Mouse (Mus musculus) liver, embryonic 14.5 days (tissue): Measurements from ENCODE around the gene Hoxa3. TPM values are rescaled to one million over a fixed set of nuclear protein-coding genes. Genes with fewer than 3 reads are reported as not detected.

Source experiments
- ATAC-seq: fragments of 200-750 bp; cut with Nextera tagmentation; 2 replicates; pipeline ENCODE4 v1.8.0; 2017; ENCODE audit warnings: moderate number of reproducible peaks, mild to moderate bottlenecking, moderate library complexity; ENCODE audit not compliant: insufficient read depth
- DNase-seq, 3 experiments: peaks; one replicate each; pipeline ENCODE4 v3.0.0-alpha.2; 2012 to 2013; ENCODE audit warnings: low read depth in 3 of 3, low spot score in 3 of 3
- H3K27ac ChIP-seq: fragments of 300-500 bp; sonication (generic); 2 replicates; pipeline ENCODE4 v1.5.1; 2014; ENCODE audit warnings: moderate library complexity, mild to moderate bottlenecking, control low read depth, inconsistent platforms
- H3K27me3 ChIP-seq: fragments of 300-500 bp; sonication (generic); 2 replicates; pipeline ENCODE4 v1.6.1; 2014; ENCODE audit warnings: mild to moderate bottlenecking, low read length, moderate library complexity; ENCODE audit not compliant: control insufficient read depth, insufficient read depth
- H3K36me3 ChIP-seq: fragments of 300-500 bp; sonication (generic); replicated peaks from 2 replicates; pipeline ENCODE4 v1.6.1; 2014; ENCODE audit warnings: low read depth; ENCODE audit not compliant: control insufficient read depth, insufficient read depth
- H3K4me1 ChIP-seq, 2 experiments: fragments of 200-500 bp in 1 of 2; fragments of 300-500 bp in 1 of 2; sonication (generic) in 1 of 2; replicated peaks; 2 replicates each; pipeline ENCODE4 v1.6.1; 2012 to 2014; ENCODE audit warnings: antibody characterized with exemption in 1 of 2, inconsistent platforms in 1 of 2, low read length in 1 of 2; ENCODE audit not compliant: control insufficient read depth in 2 of 2, insufficient read depth in 2 of 2
- H3K4me2 ChIP-seq: fragments of 300-500 bp; sonication (generic); 2 replicates; pipeline ENCODE4 v1.6.1; 2014; ENCODE audit warnings: low read depth, mild to moderate bottlenecking, control low read depth, moderate library complexity
- H3K4me3 ChIP-seq, 2 experiments: fragments of 200-500 bp in 1 of 2; fragments of 300-500 bp in 1 of 2; sonication (generic) in 1 of 2; 2 replicates each; pipeline ENCODE4 v1.5.1; 2012 to 2014; ENCODE audit warnings: low read depth in 2 of 2, low read length in 2 of 2, mild to moderate bottlenecking in 2 of 2, control low read depth in 1 of 2, inconsistent platforms in 1 of 2, moderate library complexity in 1 of 2; ENCODE audit not compliant: insufficient read depth in 1 of 2
- H3K9ac ChIP-seq: fragments of 300-500 bp; sonication (generic); replicated peaks from 2 replicates; pipeline ENCODE4 v1.6.1; 2014; ENCODE audit warnings: mild to moderate bottlenecking, control low read depth, moderate library complexity
- H3K9me3 ChIP-seq: fragments of 300-500 bp; sonication (generic); 2 replicates; pipeline ENCODE4 v1.6.1; 2016; ENCODE audit warnings: low read length, mixed read lengths; ENCODE audit not compliant: control insufficient read depth
- CTCF ChIP-seq: IDR thresholded peaks from 2 replicates; pipeline ENCODE4 v1.5.1; 2016; ENCODE audit warnings: antibody characterized with exemption, low read depth, control low read depth
- EP300 ChIP-seq: IDR thresholded peaks from 2 replicates; pipeline ENCODE4 v1.6.1; 2016; ENCODE audit warnings: antibody characterized with exemption, low read depth
- WGBS: fragments of 180-500 bp; shearing (Covaris S2); extraction: QIAGEN DNeasy Blood & Tissue Kit; methylation state at CpG from one replicate; pipeline ENCODE4 v1.1.7; 2014; ENCODE audit not compliant: insufficient replicate concordance; 5-methylcytosine and 5-hydroxymethylcytosine counted together
- polyA plus RNA-seq, 2 experiments: library from polyadenylated mRNA; depleted of rRNA in 1 of 2; stranded (reverse) in 1 of 2; unstranded in 1 of 2; fragments of >200 nt; fragmentation: Nextera tagmentation in 1 of 2; extraction: Ambion mirVana in 1 of 2; gene quantifications; 2 replicates each; pipeline versions ENCODE4 v1.2.1 to v1.2.3; 2012 to 2014

Hoxa3 gene
- polyA plus RNA-seq, 2 experiments, result 0.13 to 0.37 TPM

DNA sequence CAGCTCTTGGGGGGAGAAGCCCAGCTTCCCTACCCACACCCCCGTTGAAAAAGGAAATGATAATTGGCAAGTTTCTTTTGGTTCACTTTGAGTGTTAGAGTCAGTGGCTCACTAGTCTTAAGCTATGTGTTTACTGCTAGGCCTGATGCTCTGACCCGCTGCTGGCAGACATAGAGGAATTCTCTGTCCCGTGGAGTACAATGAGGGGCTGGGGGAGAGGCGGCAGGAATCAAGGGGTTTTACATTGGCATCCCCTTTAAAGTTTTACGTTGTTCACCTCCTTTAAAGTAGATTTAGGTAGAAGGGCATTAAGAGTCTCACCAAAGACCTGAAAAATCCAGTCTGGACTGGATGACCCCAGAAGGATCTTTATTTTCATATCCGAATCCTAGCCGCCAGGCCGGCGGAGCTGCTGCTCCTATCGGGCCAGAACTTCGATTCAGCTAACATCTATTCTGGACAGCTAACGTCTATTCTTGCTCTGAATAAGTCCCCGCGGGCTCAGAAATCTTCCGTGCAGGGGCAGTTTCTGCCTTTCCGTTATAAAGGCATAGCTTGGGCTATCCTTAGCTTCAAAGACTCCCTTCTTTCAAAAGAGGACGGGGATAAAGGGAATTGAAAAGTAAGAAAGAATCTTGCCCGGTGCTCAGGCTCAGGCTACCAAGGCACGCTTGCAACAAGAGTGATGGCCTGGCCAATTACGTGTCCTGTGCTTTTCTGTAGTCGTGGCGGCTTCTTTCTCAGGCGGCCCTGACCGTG is 39.1 kb upstream of the Hoxa3 start:
- DNase-seq, result no peak
- no peaks in the 10 kb centered on the region for H3K4me1 ChIP-seq

DNA sequence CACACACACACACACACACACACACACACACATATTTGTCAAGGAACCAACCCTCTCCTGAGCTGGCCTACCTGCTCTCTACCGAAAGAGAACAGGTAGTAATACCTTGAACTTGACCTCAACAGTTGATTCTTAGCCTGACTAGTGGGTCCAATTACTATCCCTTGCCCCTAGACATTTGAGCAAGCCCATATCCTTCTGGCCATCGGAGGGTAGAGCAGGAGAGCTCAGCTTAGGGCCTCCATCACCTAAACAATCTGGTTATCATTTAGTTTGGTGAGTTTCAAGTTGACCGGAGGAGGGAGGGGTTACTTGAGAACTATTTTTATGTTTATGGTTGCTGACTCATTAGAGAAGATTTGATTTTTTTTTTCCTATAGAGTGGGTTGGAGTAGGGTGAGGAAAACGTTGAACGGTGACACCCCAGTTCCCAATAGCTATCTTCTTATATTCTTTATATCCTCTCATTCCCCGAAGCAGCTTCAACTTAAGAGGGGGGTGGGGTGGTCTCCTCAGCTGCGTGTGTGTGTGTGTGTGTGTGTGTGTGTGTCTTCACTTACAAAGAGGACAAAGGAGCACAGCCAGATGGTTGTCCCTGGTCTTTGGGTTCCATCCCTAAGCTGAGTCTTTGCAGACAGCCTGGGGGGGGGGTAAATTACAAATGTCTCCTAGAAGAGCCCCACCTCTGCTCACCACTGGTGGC is 38.2 kb upstream of the Hoxa3 start:
- ATAC-seq, result no peak
- no peak for DNase-seq
- no peak overlapping the region for H3K9ac ChIP-seq
- peaks cover 93% of the 10 kb centered on the region for H3K27me3 ChIP-seq
- H3K9me3 ChIP-seq, result no peaks in the 10 kb centered on the region
- H3K4me1 ChIP-seq, result no peaks in the 10 kb centered on the region
- no peak overlapping the region for H3K4me3 ChIP-seq
- TF ChIP-seq CTCF (no peak), EP300 (no peak)
- no peak overlapping the region for H3K27ac ChIP-seq
- 7% methylated on average over 7 of the region's 7 CpGs for WGBS
- H3K36me3 ChIP-seq, result no peaks in the 10 kb centered on the region
- H3K4me2 ChIP-seq, result no peak overlapping the region

More for the DNA sequence above, 39.1 kb upstream of the Hoxa3 start:
- ATAC-seq, result no peak
- Histone ChIP-seq H3K36me3 (no peaks in the 10 kb centered on the region), H3K4me2 (no peak overlapping the region), H3K27me3 (peaks cover 92% of the 10 kb centered on the region), H3K4me3 (no peak overlapping the region), H3K9me3 (no peaks in the 10 kb centered on the region), H3K27ac (no peak overlapping the region), H3K9ac (no peak overlapping the region)
- 2% methylated on average over 24 of the region's 24 CpGs for WGBS
- TF ChIP-seq CTCF (no peak), EP300 (no peak)

GRCm38 (mm10) chr6:52249826-52250225 is 36.7 kb upstream of the Hoxa3 start:
- DNase-seq, result no peak
- Histone ChIP-seq H3K4me3 (no peak overlapping the region), H3K4me1 (no peaks in the 10 kb centered on the region), H3K9me3 (no peaks in the 10 kb centered on the region), H3K27ac (no peak overlapping the region), H3K27me3 (peaks cover 95% of the 10 kb centered on the region), H3K9ac (no peak overlapping the region), H3K36me3 (no peaks in the 10 kb centered on the region), H3K4me2 (no peak overlapping the region)
- no peak for ATAC-seq
- WGBS, result 0% methylated on average over 4 of the region's 4 CpGs
- TF ChIP-seq EP300 (no peak), CTCF (no peak)

GRCm38 (mm10) chr6:52249415-52249738 is 36.2 kb upstream of the Hoxa3 start:
- under 1% methylated on average over 16 of the region's 16 CpGs for WGBS
- no peak for ATAC-seq
- no peak overlapping the region for H3K9ac ChIP-seq

DNA sequence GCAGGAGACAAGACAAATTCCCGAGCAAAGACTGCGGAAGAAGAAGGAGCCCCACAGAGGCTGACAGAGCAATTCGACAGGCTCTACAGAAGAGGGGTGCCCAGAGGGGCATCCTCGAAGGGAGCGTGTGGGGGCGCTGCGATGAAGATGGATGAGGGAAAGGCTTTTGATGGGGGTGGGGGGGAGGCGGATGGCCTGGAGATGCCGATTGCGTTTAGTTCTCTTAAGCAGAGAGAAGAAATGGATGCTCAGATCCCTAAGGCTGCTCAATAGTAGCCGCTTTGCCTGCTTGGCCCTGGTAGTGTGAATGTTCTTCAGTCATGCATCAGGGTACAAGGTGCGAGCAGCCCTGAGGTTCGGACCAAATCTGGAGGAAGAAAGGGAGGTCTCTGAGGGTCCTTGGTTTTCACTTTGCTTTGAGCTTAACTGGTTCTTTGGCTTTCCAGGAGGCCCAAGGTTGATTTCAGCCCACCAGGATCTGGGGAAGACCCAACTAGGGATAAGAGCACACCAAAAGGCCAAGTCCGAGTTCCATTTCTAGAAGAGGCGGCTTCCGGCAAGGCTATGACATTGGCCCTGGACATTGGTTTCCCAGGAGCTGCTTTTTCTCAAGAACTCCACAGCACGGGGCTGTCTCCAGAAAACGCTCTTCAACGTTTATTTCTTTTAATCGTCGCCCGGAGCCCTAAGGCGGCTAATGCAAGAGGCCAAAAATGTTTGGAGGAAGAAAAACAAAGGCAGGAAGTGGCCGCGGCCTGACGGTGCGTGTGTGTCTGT is 35.7 kb upstream of the Hoxa3 start:
- no peaks in the 10 kb centered on the region for H3K4me1 ChIP-seq
- H3K27me3 ChIP-seq, result peaks cover 98% of the 10 kb centered on the region
- 1% methylated on average over 27 of the region's 27 CpGs for WGBS
- no peak for TF ChIP-seq EP300
- TF ChIP-seq CTCF, result no peak
- no peak overlapping the region for H3K4me3 ChIP-seq
- no peak for ATAC-seq
- H3K9me3 ChIP-seq, result no peaks in the 10 kb centered on the region
- H3K27ac ChIP-seq, result no peak overlapping the region
- no peak overlapping the region for H3K9ac ChIP-seq
- no peak for DNase-seq
- no peaks in the 10 kb centered on the region for H3K36me3 ChIP-seq
- no peak overlapping the region for H3K4me2 ChIP-seq

More at GRCm38 (mm10) chr6:52249415-52249738, 36.2 kb upstream of the Hoxa3 start:
- Histone ChIP-seq H3K4me3 (no peak overlapping the region), H3K4me2 (no peak overlapping the region), H3K27ac (no peak overlapping the region), H3K4me1 (no peaks in the 10 kb centered on the region), H3K9me3 (no peaks in the 10 kb centered on the region), H3K36me3 (no peaks in the 10 kb centered on the region), H3K27me3 (peaks cover 98% of the 10 kb centered on the region)
- no peak for DNase-seq
- no peak for TF ChIP-seq CTCF
- no peak for TF ChIP-seq EP300
